Mouse (Mus musculus): ENCODE measurements around the gene Tuba8. TPM values are rescaled to one million over a fixed set of nuclear protein-coding genes. Genes with fewer than 3 reads are reported as not detected.

Tuba8 gene
- total RNA-seq, 2 experiments from 2014 or later = 2.8 to 3.6 TPM

Other genes with a start within 250 kb of the Tuba8 start
- 10 to 100 TPM; 90.1 to 98.8 TPM for gene Mical3, start 79.7 kb upstream of the Tuba8 start, total RNA-seq (2021)
- 10 to 100 TPM; 13.7 to 15.7 TPM for gene Pex26, start 27.0 kb upstream of the Tuba8 start, total RNA-seq (2021)
- gene Usp18, start 35.2 kb downstream of the Tuba8 start, total RNA-seq (2021) = not detected
- gene Slc6a13, start 89.5 kb downstream of the Tuba8 start, total RNA-seq (2021) = 10 to 100 TPM; 10.2 to 17.0 TPM
- gene Slc6a12, start 132.4 kb downstream of the Tuba8 start, total RNA-seq (2021) = 1 to 10 TPM; 2.1 to 4.3 TPM